Mouse (Mus musculus) erythroblast, embryonic 14.5 days (primary cell): Measurements from ENCODE around the gene Gbp9. TPM values are rescaled to one million over a fixed set of nuclear protein-coding genes. Genes with fewer than 3 reads are reported as not detected.
"Not testable (repeated sequence)": the region's sequence is repeated elsewhere in the genome, so short reads cannot be mapped to it uniquely, and the experiment has no call there.

Experiments
- H3K27me3 ChIP-seq: 2 replicates; pipeline ENCODE4 v1.6.1; 2012; ENCODE audit warnings: inconsistent platforms; ENCODE audit not compliant: control insufficient read depth
- H3K36me3 ChIP-seq: 2 replicates; pipeline ENCODE4 v1.6.1; 2012; ENCODE audit warnings: mild to moderate bottlenecking, inconsistent platforms; ENCODE audit not compliant: control insufficient read depth
- H3K4me1 ChIP-seq: 2 replicates; pipeline ENCODE4 v1.6.1; 2012; ENCODE audit warnings: inconsistent platforms; ENCODE audit not compliant: control insufficient read depth
- H3K4me3 ChIP-seq: replicated peaks from 2 replicates; pipeline ENCODE3; 2012; ENCODE audit warnings: moderate library complexity, mild to moderate bottlenecking, inconsistent platforms
- H3K9me3 ChIP-seq: 2 replicates; pipeline ENCODE4 v1.6.1; 2012; ENCODE audit warnings: low read length, inconsistent platforms, mixed read lengths; ENCODE audit not compliant: control insufficient read depth
- GATA1 ChIP-seq: IDR thresholded peaks from 2 replicates; pipeline ENCODE4 v1.6.1; 2012; ENCODE audit warnings: low read length, inconsistent platforms, mixed read lengths
- TAL1 ChIP-seq: IDR thresholded peaks from 3 replicates; pipeline ENCODE4 v1.6.1; 2012; ENCODE audit warnings: low read length, inconsistent platforms, mixed read lengths
- polyA plus RNA-seq: library from polyadenylated mRNA; stranded (reverse); fragments of >175 nt; gene quantifications from 2 replicates; pipeline ENCODE4 v1.2.3, GENCODE M21; 2012

The Gbp9 gene
- 0.01 TPM in 1 of 2 replicates, not detected in the other for polyA plus RNA-seq

DNA sequence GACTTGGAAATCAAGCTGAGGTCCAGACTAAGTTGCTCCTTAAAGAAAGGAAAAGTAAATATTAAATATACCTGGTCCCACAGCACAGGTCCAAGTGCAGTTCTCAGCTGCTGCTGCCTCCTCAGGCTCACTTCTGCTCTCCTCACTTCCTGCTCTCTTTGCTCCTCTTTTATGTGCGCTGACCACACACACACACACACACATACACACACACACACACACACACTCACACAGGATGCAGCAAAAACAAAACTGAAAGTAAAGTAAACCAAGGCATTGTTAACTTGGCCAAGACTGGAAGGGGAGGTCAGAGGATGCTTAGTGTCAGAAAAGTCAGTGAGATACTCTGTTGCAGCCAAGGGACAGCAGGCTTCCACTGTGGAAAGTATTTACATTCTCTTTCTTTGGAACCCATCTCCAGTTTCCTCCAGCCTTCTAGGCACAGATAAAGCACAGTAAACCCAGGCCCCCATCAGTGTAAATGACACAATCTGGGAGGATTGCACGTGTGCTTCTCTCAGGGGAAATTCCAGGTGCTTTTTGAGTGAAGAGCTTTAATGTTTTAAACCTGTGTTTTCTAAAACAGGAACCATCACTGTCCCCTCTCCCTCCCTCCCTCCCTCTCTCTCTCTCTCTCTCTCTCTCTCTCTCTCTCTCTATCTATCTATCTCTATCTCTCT lies at the start of gene Gbp9, which contains the start of the genes Gbp8 and Gbp4:
TSS of gene Gbp9 (minus strand) at position 131 of the 680 bp plus-strand sequence.
TSS of gene Gbp8 (minus strand) at position 132 of the 680 bp plus-strand sequence.
TSS of gene Gbp4 (minus strand) at position 178 of the 680 bp plus-strand sequence.
- H3K9me3 ChIP-seq, H3K36me3 ChIP-seq, H3K27me3 ChIP-seq, H3K4me1 ChIP-seq, H3K4me3 ChIP-seq: not testable (repeated sequence)

DNA sequence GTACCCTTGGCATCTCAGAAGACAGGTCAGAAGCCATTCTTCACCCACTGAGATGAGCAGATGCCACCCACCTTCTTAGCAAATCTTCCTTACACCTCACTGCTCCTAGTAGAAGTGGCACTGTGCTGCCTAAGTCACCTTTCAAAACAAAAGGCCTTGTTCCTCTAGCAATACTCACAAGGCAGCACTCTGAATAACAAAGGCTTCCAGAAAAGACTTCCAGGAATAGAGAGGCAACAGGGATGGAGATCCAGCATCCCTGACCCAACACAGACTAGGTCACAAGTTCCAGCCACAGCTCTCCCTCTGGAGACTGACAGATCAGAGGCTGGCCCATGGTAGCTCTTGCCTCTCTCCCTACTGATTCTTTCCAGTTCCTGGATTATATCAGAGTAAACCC lies 42.1 kb upstream of the Gbp9 start:
- H3K4me3 ChIP-seq, result no peak overlapping the region
- no peak for TF ChIP-seq GATA1
- no peak for TF ChIP-seq TAL1
- H3K4me1 ChIP-seq, result no peaks in the 10 kb centered on the region

DNA sequence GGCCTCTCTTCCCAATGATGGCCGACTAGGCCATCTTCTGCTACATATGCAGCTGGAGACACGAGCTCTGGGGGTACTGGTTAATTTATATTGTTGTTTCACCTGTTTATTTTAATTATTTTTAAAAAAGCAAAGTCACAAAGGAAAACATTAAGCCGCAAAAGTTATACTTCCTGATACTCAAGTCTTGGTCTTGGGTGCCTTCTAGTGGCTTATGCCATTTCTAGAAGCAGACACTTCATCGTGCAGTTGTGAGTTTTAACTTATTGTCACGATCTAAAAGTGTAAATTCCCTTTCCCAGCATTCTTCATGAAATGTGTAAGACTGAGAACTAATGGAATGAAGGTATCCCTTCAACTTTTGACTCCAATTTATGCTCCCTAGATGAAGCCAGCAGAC lies 17.2 kb upstream of the Gbp9 start:
- H3K9me3 ChIP-seq, result no peaks in the 10 kb centered on the region; the same call in 1 of the 2 replicates
- H3K4me3 ChIP-seq, result no peak overlapping the region
- H3K36me3 ChIP-seq, result no peaks in the 10 kb centered on the region
- no peaks in the 10 kb centered on the region for H3K27me3 ChIP-seq
- no peaks in the 10 kb centered on the region for H3K4me1 ChIP-seq
- TF ChIP-seq GATA1, result no peak
- no peak for TF ChIP-seq TAL1

More for the DNA sequence above, 42.1 kb upstream of the Gbp9 start:
- peaks cover 5% of the 10 kb centered on the region; the same call in 1 of the 2 replicates for H3K9me3 ChIP-seq
- H3K36me3 ChIP-seq, result no peaks in the 10 kb centered on the region
- H3K27me3 ChIP-seq, result no peaks in the 10 kb centered on the region

DNA sequence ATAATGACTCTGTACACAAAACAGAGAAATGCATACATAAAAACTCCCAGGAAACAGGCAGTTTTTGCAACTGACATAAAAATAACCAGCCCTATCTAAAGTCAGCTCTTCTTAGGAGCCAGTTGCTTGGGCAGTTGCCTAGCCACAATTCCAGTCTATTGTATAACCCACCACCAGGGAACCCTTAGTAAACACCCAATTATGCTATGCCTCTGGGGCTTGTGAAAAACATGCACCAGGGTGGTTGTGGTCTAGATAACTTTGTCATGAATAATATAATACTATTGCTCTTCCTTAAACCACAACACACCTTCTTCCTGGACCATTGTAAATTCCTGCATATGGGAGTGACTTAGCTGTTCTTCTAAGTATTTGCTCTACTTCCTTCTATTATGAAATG lies 14.7 kb upstream of the Gbp9 start:
- no peaks in the 10 kb centered on the region for H3K4me1 ChIP-seq
- H3K4me3 ChIP-seq, result no peak overlapping the region
- no peak for TF ChIP-seq GATA1
- TF ChIP-seq TAL1, result no peak
- no peaks in the 10 kb centered on the region for H3K27me3 ChIP-seq
- H3K36me3 ChIP-seq, result no peaks in the 10 kb centered on the region
- no peaks in the 10 kb centered on the region for H3K9me3 ChIP-seq

DNA sequence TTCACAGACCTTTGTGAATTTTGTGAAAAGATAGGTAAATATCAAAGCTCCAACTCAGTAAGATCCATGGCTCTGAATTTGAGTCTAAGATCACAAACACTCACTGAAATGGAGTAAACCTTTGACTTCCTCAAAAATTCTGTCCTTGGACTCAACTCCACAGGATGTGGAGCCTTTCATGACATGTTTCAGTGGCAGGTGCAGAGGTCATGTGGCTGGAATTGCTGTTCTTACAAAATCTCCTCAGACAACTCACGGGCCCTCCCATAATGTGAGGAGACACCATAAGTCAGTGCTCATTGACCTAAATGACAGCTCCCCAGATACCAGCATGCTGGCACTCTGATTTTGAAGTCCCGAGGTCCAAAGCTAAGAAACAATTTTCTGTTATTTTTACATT lies 8.7 kb upstream of the Gbp9 start:
- not testable (repeated sequence) for H3K36me3 ChIP-seq, H3K4me3 ChIP-seq, H3K27me3 ChIP-seq, H3K4me1 ChIP-seq, H3K9me3 ChIP-seq

DNA sequence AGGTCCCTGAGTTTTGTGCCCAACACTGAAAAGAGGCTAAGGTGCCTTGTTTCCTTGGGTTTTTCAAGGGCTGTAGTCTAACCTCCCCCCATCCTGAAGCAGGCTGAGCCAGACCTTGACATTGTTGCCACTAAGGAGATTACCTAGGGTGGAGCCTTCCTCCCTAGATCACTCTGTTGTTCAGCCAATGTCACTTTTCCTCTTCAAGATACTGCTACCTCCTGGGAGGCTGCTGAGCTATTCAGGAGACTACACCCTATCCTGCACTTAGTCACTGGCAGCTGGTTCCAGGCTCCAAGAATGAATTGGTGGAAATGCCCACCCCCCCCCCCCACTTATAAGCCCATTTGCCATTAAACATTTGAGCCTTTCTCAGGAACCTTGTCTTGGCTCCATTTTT lies 7.1 kb upstream of the Gbp9 start:
- no peak overlapping the region for H3K4me3 ChIP-seq
- H3K27me3 ChIP-seq, result no peaks in the 10 kb centered on the region
- H3K9me3 ChIP-seq, result no peaks in the 10 kb centered on the region
- no peaks in the 10 kb centered on the region for H3K4me1 ChIP-seq
- TF ChIP-seq GATA1 (no peak), TAL1 (no peak)
- no peaks in the 10 kb centered on the region for H3K36me3 ChIP-seq

DNA sequence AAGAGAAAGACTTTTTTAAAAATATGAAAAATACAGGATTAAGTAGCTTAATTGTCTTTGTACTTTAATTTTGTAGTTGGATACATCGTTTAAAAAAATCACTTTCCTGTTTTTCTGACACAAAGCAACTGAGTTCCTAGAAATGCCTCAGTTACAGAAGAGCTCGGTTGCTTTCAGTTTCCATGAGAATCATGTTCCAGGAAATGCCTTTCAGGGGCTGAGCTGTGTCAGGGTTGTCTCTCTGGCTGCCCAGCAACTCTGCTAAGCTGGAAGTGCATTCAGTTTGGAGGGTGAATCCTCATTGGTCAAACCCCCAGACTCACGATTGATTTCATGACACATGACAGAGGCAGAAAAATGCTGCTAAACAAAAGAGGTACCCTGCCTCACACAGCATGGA lies 6.4 kb upstream of the Gbp9 start:
- not testable (repeated sequence) for H3K27me3 ChIP-seq, H3K36me3 ChIP-seq, H3K9me3 ChIP-seq, H3K4me3 ChIP-seq, H3K4me1 ChIP-seq

DNA sequence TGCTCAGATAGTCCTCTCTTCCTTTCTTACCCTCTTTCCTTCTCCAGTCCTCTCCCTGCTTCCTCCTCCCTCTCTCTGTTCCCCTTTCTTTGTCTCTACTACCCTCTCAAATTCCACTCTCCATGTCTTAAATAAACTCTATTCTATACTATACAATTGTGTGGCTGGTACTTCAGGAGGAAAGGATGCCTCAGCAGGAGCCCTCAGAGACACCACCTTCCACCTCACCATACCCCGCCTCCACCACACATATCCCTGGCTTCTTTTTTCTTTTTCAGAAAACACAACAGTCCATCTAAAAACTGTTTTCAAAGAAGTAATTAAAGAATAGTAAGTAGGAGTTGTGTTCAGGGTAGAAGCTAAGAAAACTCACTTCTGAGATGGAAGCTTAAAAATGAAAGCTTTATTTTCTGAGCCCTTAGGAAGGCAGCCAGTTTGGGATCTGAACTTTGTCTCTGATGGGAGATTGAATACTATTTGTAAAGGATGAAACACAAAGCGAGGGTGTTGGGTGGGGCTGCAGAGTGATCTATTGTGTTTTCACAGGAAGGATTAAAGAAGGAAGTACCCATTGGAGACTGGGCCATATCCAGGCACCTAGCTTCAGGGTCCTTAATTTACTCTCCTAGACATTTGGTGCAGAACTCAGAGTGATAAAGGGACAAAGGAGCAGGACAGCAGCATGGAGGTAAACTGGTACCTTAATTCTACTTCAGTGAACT lies 911 bp upstream of the Gbp9 start:
- not testable (repeated sequence) for H3K27me3 ChIP-seq, H3K36me3 ChIP-seq, H3K4me1 ChIP-seq, H3K4me3 ChIP-seq, H3K9me3 ChIP-seq

DNA sequence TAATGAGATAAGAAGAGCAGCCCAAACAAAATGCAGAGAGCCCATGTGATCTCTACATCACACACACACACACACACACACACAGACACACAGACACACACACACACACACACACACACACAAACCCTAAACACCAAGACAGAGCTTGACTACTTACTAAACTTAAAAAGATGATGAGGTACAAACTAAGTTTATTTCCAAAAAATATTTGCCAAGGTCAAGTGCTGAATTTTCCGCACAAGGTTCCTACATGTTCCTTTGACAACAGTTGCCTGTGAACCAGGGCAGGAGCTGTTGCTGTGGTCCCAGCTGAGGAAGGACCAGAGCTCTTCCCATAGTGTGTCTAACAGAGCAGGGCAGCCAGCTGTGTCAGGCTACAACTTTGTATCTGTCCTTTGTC lies 433 bp downstream of the Gbp9 start:
- no peak overlapping the region for H3K4me3 ChIP-seq
- no peaks in the 10 kb centered on the region for H3K27me3 ChIP-seq
- TF ChIP-seq GATA1 (no peak), TAL1 (no peak)
- no peaks in the 10 kb centered on the region for H3K4me1 ChIP-seq
- no peaks in the 10 kb centered on the region for H3K9me3 ChIP-seq
- H3K36me3 ChIP-seq, result no peaks in the 10 kb centered on the region

DNA sequence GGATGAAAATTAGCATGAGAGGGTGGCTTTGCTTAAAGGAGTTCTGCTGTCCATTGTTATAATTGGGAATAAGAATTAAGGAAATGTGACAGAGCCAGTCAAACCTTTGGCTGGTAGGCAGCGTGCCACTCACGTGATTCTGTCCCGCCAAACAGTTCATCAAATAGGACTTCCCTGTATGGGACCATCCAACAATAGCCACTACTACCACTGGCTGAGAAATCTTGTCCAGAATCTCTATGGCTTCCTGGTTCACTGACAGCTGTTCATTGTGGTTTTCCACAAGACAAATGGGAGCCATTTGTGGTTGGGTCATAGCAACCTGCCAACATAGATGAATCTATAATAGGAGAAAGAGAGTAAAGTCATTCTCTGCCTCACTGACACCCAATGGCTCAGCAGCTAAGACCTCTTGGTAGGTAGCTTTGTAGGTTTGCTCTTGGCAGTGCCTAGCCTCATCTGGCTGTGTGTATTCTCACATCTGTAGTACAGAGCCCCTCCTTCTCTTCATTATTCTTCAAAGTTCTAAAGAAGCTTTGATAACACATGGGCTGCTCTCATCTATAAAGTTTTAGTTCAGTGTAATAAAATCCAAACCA lies 2.5 kb downstream of the Gbp9 start:
- H3K4me3 ChIP-seq, H3K9me3 ChIP-seq, H3K27me3 ChIP-seq, H3K4me1 ChIP-seq, H3K36me3 ChIP-seq: not testable (repeated sequence)

DNA sequence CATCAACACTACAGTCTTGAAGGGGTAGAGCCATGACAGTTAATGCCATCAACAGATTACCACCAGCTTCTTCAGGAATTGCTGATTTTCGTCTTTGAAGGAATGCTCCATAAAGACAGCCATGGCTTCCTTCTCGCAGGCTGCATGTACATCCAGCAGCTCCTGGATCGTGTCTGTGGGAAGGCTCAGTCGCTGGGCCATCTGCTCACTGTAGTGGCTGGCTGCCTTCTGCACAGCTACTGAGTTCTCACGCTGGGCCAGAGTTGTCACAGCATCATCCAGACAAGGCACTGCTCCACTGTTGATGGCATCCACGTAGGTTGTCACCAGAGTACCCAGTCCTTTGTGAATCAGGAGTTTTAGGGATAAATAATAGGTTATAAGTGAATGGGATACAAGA lies 17.6 kb downstream of the Gbp9 start:
- H3K36me3 ChIP-seq, H3K27me3 ChIP-seq, H3K9me3 ChIP-seq, H3K4me3 ChIP-seq, H3K4me1 ChIP-seq: not testable (repeated sequence)
